8 mouse cellular contexts compared by ENCODE assay signal in the genomic region with DNA sequence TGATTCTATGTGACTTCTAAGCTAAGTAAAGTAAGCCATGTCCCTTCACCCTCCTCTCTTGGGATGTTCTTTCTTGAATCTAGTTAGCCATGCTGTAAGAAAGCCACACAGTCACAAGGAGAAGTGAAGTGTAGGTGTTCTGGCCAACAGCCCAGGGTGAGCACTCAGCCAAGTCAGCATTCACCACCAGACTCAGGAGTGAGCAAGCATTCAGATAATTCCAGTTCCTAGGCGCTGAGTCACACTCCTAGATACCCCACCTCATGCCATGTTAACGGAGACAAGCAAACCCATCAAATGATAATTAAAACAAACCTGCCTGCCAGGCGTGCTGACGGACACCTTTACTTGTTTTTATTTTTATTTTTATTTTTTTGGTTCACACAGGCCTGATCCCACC. TPM values are rescaled to one million over a fixed set of nuclear protein-coding genes. Genes with fewer than 3 reads are reported as not detected.
DNase-seq lines count a peak whose midpoint lies in the region; ATAC-seq and TF ChIP-seq lines count a peak whose summit lies in the region.

No protein-coding gene starts in this region.

- H3K4me1 ChIP-seq in intestine, embryonic 15.5 days (replicated peaks), result no peaks in the 10 kb centered on the region
- H3K4me1 ChIP-seq in midbrain, embryonic 16.5 days (ENCODE audit: control insufficient read depth, insufficient read depth, low read length), result no peaks in the 10 kb centered on the region

- intact Hi-C loops in heart, postnatal 14 days (cut with DNase I), result no loop called here

- ATAC-seq in intestine, embryonic 15.5 days, result no peak
- ATAC-seq in midbrain, embryonic 16.5 days, result no peak

- TF ChIP-seq POLR2A in brain, embryonic 14.5 days (IDR thresholded peaks at IDR 0.05; ENCODE audit: borderline replicate concordance, extremely low read depth, insufficient read depth, insufficient read length, poor library complexity, severe bottlenecking), result no peak

- no peak overlapping the region for H3K4me2 ChIP-seq in intestine, embryonic 15.5 days (replicated peaks)
- H3K4me2 ChIP-seq in midbrain, embryonic 16.5 days (ENCODE audit: low read length), result no peak overlapping the region

- 94% methylated on average over 4 of the region's 4 CpGs for WGBS in intestine, embryonic 15.5 days
- 98% methylated on average over 4 of the region's 4 CpGs for WGBS in midbrain, embryonic 16.5 days

- no peak overlapping the region for H3K27ac ChIP-seq in intestine, embryonic 15.5 days
- no peak overlapping the region for H3K27ac ChIP-seq in midbrain, embryonic 16.5 days (ENCODE audit: low read length)

- H3K27me3 ChIP-seq in intestine, embryonic 15.5 days (replicated peaks), result no peaks in the 10 kb centered on the region
- no peaks in the 10 kb centered on the region for H3K27me3 ChIP-seq in midbrain, embryonic 16.5 days (ENCODE audit: control insufficient read depth, insufficient read depth, low read depth, low read length)

- no peak overlapping the region for H3K9ac ChIP-seq in intestine, embryonic 15.5 days
- no peak overlapping the region for H3K9ac ChIP-seq in midbrain, embryonic 16.5 days (ENCODE audit: low read depth, low read length)

- H3K36me3 ChIP-seq in intestine, embryonic 15.5 days, result 0 out of 2 replicates have a peak, but pooled peaks cover 12% of the 10 kb centered on the region
- no peaks in the 10 kb centered on the region; the same call in 1 of the 2 replicates for H3K36me3 ChIP-seq in midbrain, embryonic 16.5 days (ENCODE audit: control insufficient read depth, insufficient read depth, low read length)

- no peaks in the 10 kb centered on the region for H3K9me3 ChIP-seq in intestine, embryonic 15.5 days
- H3K9me3 ChIP-seq in midbrain, embryonic 16.5 days (replicated peaks; ENCODE audit: control insufficient read depth, low read length, poor library complexity, severe bottlenecking), result 0 out of 2 replicates have a peak, but pooled peaks cover 3% of the 10 kb centered on the region

- no peak overlapping the region for H3K4me3 ChIP-seq in intestine, embryonic 15.5 days (replicated peaks)
- H3K4me3 ChIP-seq in midbrain, embryonic 16.5 days (ENCODE audit: low read depth, low read length), result no peak overlapping the region

- no peak for TF ChIP-seq CTCF in brain, embryonic 14.5 days (IDR thresholded peaks at IDR 0.05; ENCODE audit: borderline replicate concordance, extremely low read depth, insufficient read depth, insufficient read length)

- peak; percentile 40 for DNase-seq in adrenal gland, postnatal 10 days
- DNase-seq in adrenal gland, postnatal 36 days, result no peak
- DNase-seq in brain, embryonic 14.5 days (ENCODE audit: low read depth), result peak; percentile 9
- DNase-seq in heart, postnatal 14 days, result peak; percentile 15 to 18
- peak; percentile 88 to 89 for DNase-seq in lung, adult 18-20 months
- DNase-seq in urinary bladder, adult 2 months (ENCODE audit: low spot score), result no peak

RNA-seq across cellular contexts. Expression of a gene that starts 47.1 kb away (rescaled TPM):
- 10 to 100 TPM; 44.4 to 51.7 TPM for total RNA-seq in adrenal gland, postnatal 10 days (2021)
- total RNA-seq in adrenal gland, postnatal 36 days (2021), result 10 to 100 TPM; 46.2 to 49.9 TPM
- polyA plus RNA-seq in brain, embryonic 14.5 days (2012; rRNA removed), result 36.7 and 44.7 TPM in 2 replicates
- 10 to 100 TPM; 37.2 to 38.0 TPM for total RNA-seq in heart, postnatal 14 days (2021)
- 34.4 and 35.9 TPM in 2 replicates for polyA plus RNA-seq in intestine, embryonic 15.5 days (2015; fragmentation: Nextera tagmentation; extraction: Ambion mirVana)
- 14.2 and 16.7 TPM in 2 replicates for polyA plus RNA-seq in midbrain, embryonic 16.5 days (2015; fragmentation: Nextera tagmentation; extraction: Ambion mirVana)
- polyA plus RNA-seq in urinary bladder, adult 2 months (2012; rRNA removed), result 50.7 and 59.7 TPM in 2 replicates

Comparison
In these comparisons a context has a peak if more than half of its experiments do, and no peak if none do; other contexts are left out.
1. DNase-seq: peak in adrenal gland, postnatal 10 days (single experiment), brain, embryonic 14.5 days (single experiment), heart, postnatal 14 days (2 of 2) and lung, adult 18-20 months (2 of 2); none in adrenal gland, postnatal 36 days (0 of 2) and urinary bladder, adult 2 months (single experiment).